Mouse (Mus musculus): ENCODE measurements around the gene Gpr39.
A peak's percentile ranks its signal among the peaks of the same experiment; 100 is the strongest.
"Not testable (repeated sequence)": the region's sequence is repeated elsewhere in the genome, so short reads cannot be mapped to it uniquely, and the experiment has no call there.

The Gpr39 gene

GRCm38 (mm10) chr1:125676790-125677273 lies at the start of gene Gpr39:
TSS of gene Gpr39 (plus strand) at chr1:125676995.
- no peak for DNase-seq

GRCm38 (mm10) chr1:125639501-125640253 lies 37.1 kb upstream of the Gpr39 start:
- DNase-seq: peak in 1 of 2 experiments; percentile 2

- DNase-seq: peak; percentile 42 to 43
These were observed 33.2 kb upstream of the Gpr39 start for GRCm38 (mm10) chr1:125643643-125644042.

- DNase-seq: not testable (repeated sequence)
These were observed 30.0 kb upstream of the Gpr39 start for GRCm38 (mm10) chr1:125646816-125647215.

- DNase-seq: no peak
These were observed 28.8 kb upstream of the Gpr39 start for GRCm38 (mm10) chr1:125648011-125648410.

GRCm38 (mm10) chr1:125649056-125649455 lies 27.7 kb upstream of the Gpr39 start:
- no peak for DNase-seq

GRCm38 (mm10) chr1:125652836-125653594 lies 23.8 kb upstream of the Gpr39 start:
- no peak for DNase-seq

- DNase-seq: no peak
These were observed 19.4 kb upstream of the Gpr39 start for GRCm38 (mm10) chr1:125657416-125657815.

GRCm38 (mm10) chr1:125660151-125660550 lies 16.6 kb upstream of the Gpr39 start:
- no peak for DNase-seq

GRCm38 (mm10) chr1:125660901-125661300 lies 15.9 kb upstream of the Gpr39 start:
- no peak for DNase-seq

GRCm38 (mm10) chr1:125662058-125662457 lies 14.7 kb upstream of the Gpr39 start:
- no peak for DNase-seq

- DNase-seq: no peak
These were observed 14.1 kb upstream of the Gpr39 start for GRCm38 (mm10) chr1:125662660-125663059.

- DNase-seq: no peak
These were observed 13.7 kb upstream of the Gpr39 start for GRCm38 (mm10) chr1:125663104-125663503.

GRCm38 (mm10) chr1:125665127-125665637 lies 11.6 kb upstream of the Gpr39 start:
- no peak for DNase-seq

GRCm38 (mm10) chr1:125669035-125669434 lies 7.8 kb upstream of the Gpr39 start:
- DNase-seq: no peak

GRCm38 (mm10) chr1:125675186-125675585 lies 1.6 kb upstream of the Gpr39 start:
- DNase-seq: no peak

GRCm38 (mm10) chr1:125677286-125677685 lies 491 bp downstream of the Gpr39 start:
- no peak for DNase-seq

GRCm38 (mm10) chr1:125679522-125680077 lies 2.8 kb downstream of the Gpr39 start:
- no peak for DNase-seq

- DNase-seq: no peak
These were observed 7.6 kb downstream of the Gpr39 start for GRCm38 (mm10) chr1:125684423-125684822.

- DNase-seq: no peak
These were observed 8.5 kb downstream of the Gpr39 start for GRCm38 (mm10) chr1:125685304-125685703.

- no peak for DNase-seq
These were observed 11.1 kb downstream of the Gpr39 start for GRCm38 (mm10) chr1:125687701-125688420.

- no peak for DNase-seq
These were observed 16.7 kb downstream of the Gpr39 start for GRCm38 (mm10) chr1:125693541-125693940.

GRCm38 (mm10) chr1:125694338-125694737 lies 17.5 kb downstream of the Gpr39 start:
- DNase-seq: no peak
